Mouse (Mus musculus): ENCODE data around the gene Crtc3. TPM values are rescaled to one million over a fixed set of nuclear protein-coding genes. Genes with fewer than 3 reads are reported as not detected.

Crtc3 gene
- polyA plus RNA-seq (2015; fragmentation: Nextera tagmentation; extraction: Ambion mirVana) = 4.1 and 5.4 TPM in 2 replicates

- under 1% methylated on average over 47 of the region's 83 CpGs for WGBS (ENCODE audit: insufficient replicate concordance)
- Histone ChIP-seq H3K4me1 (ENCODE audit: insufficient read depth) (peaks cover 16% of the 10 kb centered on the region), H3K4me3 (ENCODE audit: low read depth, low read length) (peak within 1 kb of the TSS; percentile 90), H3K4me2 (ENCODE audit: low read depth, low read length) (peak within 1 kb of the TSS; percentile 99), H3K9ac (replicated peaks) (peak within 1 kb of the TSS; percentile 96), H3K27ac (ENCODE audit: low read depth) (peak within 1 kb of the TSS; percentile 97), H3K36me3 (replicated peaks; ENCODE audit: insufficient read depth, low read length) (no peaks in the 10 kb centered on the region), H3K27me3 (ENCODE audit: insufficient read depth, low read length) (no peaks in the 10 kb centered on the region), H3K9me3 (ENCODE audit: low read length) (no peaks in the 10 kb centered on the region)
- peak; percentile 90 for ATAC-seq
- peak; percentile 77 for DNase-seq
- TF ChIP-seq CTCF (IDR thresholded peaks at IDR 0.05; ENCODE audit: low read depth) = peak; percentile 13; the same call in 1 of the 2 replicates
- no peak for TF ChIP-seq EP300 (IDR thresholded peaks at IDR 0.05; ENCODE audit: low read depth)
These were observed at the start of gene Crtc3 for GRCm38 (mm10) chr7:80688556-80689220. Gene Crtc3 (minus strand): TSS chr7:80688877.

GRCm38 (mm10) chr7:80736199-80736598 is 47.5 kb upstream of the Crtc3 start:
- Histone ChIP-seq H3K4me3 (ENCODE audit: low read depth, low read length) (no peak overlapping the region), H3K27me3 (ENCODE audit: insufficient read depth, low read length) (no peaks in the 10 kb centered on the region), H3K9me3 (ENCODE audit: low read length) (no peaks in the 10 kb centered on the region), H3K27ac (ENCODE audit: low read depth) (no peak overlapping the region), H3K4me1 (ENCODE audit: insufficient read depth) (no peaks in the 10 kb centered on the region), H3K9ac (replicated peaks) (no peak overlapping the region), H3K36me3 (replicated peaks; ENCODE audit: insufficient read depth, low read length) (peaks cover 77% of the 10 kb centered on the region), H3K4me2 (ENCODE audit: low read depth, low read length) (no peak overlapping the region)
- TF ChIP-seq EP300 (IDR thresholded peaks at IDR 0.05; ENCODE audit: low read depth) = no peak
- 57% methylated on average over 10 of the region's 10 CpGs for WGBS (ENCODE audit: insufficient replicate concordance)
- no peak for ATAC-seq
- DNase-seq = no peak

GRCm38 (mm10) chr7:80732986-80733385 is 44.3 kb upstream of the Crtc3 start:
- H3K9me3 ChIP-seq (ENCODE audit: low read length) = no peaks in the 10 kb centered on the region
- H3K4me1 ChIP-seq (ENCODE audit: insufficient read depth) = no peaks in the 10 kb centered on the region
- H3K36me3 ChIP-seq (replicated peaks; ENCODE audit: insufficient read depth, low read length) = peaks cover 75% of the 10 kb centered on the region
- H3K9ac ChIP-seq (replicated peaks) = no peak overlapping the region
- ATAC-seq (no peak), DNase-seq (no peak)
- TF ChIP-seq CTCF (IDR thresholded peaks at IDR 0.05; ENCODE audit: low read depth) (no peak), EP300 (IDR thresholded peaks at IDR 0.05; ENCODE audit: low read depth) (no peak)
- H3K4me2 ChIP-seq (ENCODE audit: low read depth, low read length) = no peak overlapping the region
- no peaks in the 10 kb centered on the region for H3K27me3 ChIP-seq (ENCODE audit: insufficient read depth, low read length)
- 90% methylated on average over 11 of the region's 11 CpGs for WGBS (ENCODE audit: insufficient replicate concordance)
- H3K27ac ChIP-seq (ENCODE audit: low read depth) = no peak overlapping the region
- H3K4me3 ChIP-seq (ENCODE audit: low read depth, low read length) = no peak overlapping the region

GRCm38 (mm10) chr7:80729662-80730061 is 41.0 kb upstream of the Crtc3 start:
- Histone ChIP-seq H3K27me3 (ENCODE audit: insufficient read depth, low read length) (no peaks in the 10 kb centered on the region), H3K27ac (ENCODE audit: low read depth) (no peak overlapping the region), H3K4me1 (ENCODE audit: insufficient read depth) (no peaks in the 10 kb centered on the region), H3K4me3 (ENCODE audit: low read depth, low read length) (no peak overlapping the region), H3K9me3 (ENCODE audit: low read length) (no peaks in the 10 kb centered on the region), H3K4me2 (ENCODE audit: low read depth, low read length) (no peak overlapping the region), H3K36me3 (replicated peaks; ENCODE audit: insufficient read depth, low read length) (peaks cover 77% of the 10 kb centered on the region), H3K9ac (replicated peaks) (no peak overlapping the region)
- ATAC-seq (peak; percentile 51; the same call in 1 of the 2 replicates), DNase-seq (peak; percentile 78)
- TF ChIP-seq EP300 (IDR thresholded peaks at IDR 0.05; ENCODE audit: low read depth) (no peak), CTCF (IDR thresholded peaks at IDR 0.05; ENCODE audit: low read depth) (peak; percentile 94)
- 28% methylated on average over 8 of the region's 8 CpGs for WGBS (ENCODE audit: insufficient replicate concordance)

DNA sequence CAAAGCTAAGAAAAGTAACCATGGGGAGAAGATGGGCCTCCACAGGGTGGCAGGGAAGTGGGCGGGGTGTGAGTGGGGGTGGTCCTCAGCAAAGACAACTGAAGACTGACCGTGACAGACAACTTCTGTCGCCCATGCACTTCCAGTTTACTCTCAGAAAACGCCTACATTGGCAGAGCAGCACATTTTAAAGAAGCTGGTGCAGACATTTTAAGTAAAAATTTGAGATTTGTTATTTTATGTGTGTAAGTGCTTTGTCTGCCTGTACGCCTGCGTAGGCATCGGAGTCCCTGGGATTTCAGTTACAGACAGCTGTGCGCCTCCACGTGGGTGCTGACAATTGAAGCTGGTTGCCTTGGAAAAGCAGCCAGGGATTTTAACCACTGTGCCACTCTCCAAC is 32.4 kb upstream of the Crtc3 start:
- WGBS (ENCODE audit: insufficient replicate concordance) = 71% methylated on average over 9 of the region's 9 CpGs
- no peak for ATAC-seq
- Histone ChIP-seq H3K4me2 (ENCODE audit: low read depth, low read length) (no peak overlapping the region), H3K36me3 (replicated peaks; ENCODE audit: insufficient read depth, low read length) (peaks cover 66% of the 10 kb centered on the region), H3K27me3 (ENCODE audit: insufficient read depth, low read length) (no peaks in the 10 kb centered on the region), H3K4me1 (ENCODE audit: insufficient read depth) (no peaks in the 10 kb centered on the region), H3K4me3 (ENCODE audit: low read depth, low read length) (no peak overlapping the region), H3K9ac (replicated peaks) (no peak overlapping the region), H3K27ac (ENCODE audit: low read depth) (no peak overlapping the region), H3K9me3 (ENCODE audit: low read length) (no peaks in the 10 kb centered on the region)
- TF ChIP-seq CTCF (IDR thresholded peaks at IDR 0.05; ENCODE audit: low read depth) (no peak), EP300 (IDR thresholded peaks at IDR 0.05; ENCODE audit: low read depth) (no peak)
- DNase-seq = no peak

DNA sequence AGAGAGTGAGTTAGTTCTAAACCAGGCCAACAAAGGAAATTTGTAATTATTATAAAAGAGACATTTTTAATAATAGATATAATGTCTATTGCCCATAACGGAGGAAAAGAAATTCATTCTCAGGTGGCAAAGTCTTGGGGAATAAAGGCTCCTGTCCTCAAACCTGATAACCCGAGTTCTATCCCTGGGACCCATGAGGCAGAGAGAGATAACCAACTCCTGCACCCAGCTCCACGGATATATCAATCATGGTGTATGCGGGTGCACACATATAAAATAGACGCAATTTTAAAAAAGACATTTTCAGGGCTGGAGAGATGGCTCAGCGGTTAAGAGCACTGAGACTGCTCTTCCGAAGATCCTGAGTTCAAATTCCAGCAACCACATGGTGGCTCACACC is 30.9 kb upstream of the Crtc3 start:
- no peak overlapping the region for H3K27ac ChIP-seq (ENCODE audit: low read depth)
- H3K4me2 ChIP-seq (ENCODE audit: low read depth, low read length) = no peak overlapping the region
- no peak for TF ChIP-seq EP300 (IDR thresholded peaks at IDR 0.05; ENCODE audit: low read depth)
- no peak for TF ChIP-seq CTCF (IDR thresholded peaks at IDR 0.05; ENCODE audit: low read depth)
- no peaks in the 10 kb centered on the region for H3K27me3 ChIP-seq (ENCODE audit: insufficient read depth, low read length)
- DNase-seq (no peak), ATAC-seq (no peak)
- no peak overlapping the region for H3K4me3 ChIP-seq (ENCODE audit: low read depth, low read length)
- 73% methylated on average over 7 of the region's 7 CpGs for WGBS (ENCODE audit: insufficient replicate concordance)
- peaks cover 67% of the 10 kb centered on the region for H3K36me3 ChIP-seq (replicated peaks; ENCODE audit: insufficient read depth, low read length)
- no peaks in the 10 kb centered on the region for H3K4me1 ChIP-seq (ENCODE audit: insufficient read depth)
- H3K9ac ChIP-seq (replicated peaks) = no peak overlapping the region
- H3K9me3 ChIP-seq (ENCODE audit: low read length) = no peaks in the 10 kb centered on the region

Measured in liver, postnatal 0 days (tissue).